ENCODE assay signal across 9 mouse cellular contexts in genomic region chr13:74121141-74121602, GRCm38 (mm10). TPM values are rescaled to one million over a fixed set of nuclear protein-coding genes. Genes with fewer than 3 reads are reported as not detected.
DNase-seq lines count a peak whose midpoint lies in the region; ATAC-seq and TF ChIP-seq lines count a peak whose summit lies in the region.
"Had no signal": no experiment of that assay in that cellular context is flagged by ENCODE, and none has a peak within 500 bp of the region (broad histone marks: within the 10 kb centered on the region; RNA-seq: fewer than 3 reads in every experiment).

Gene Slc9a3, plus strand, starts transcription at chr13:74121457.

- H3K4me3 ChIP-seq in heart, embryonic 13.5 days, result peak within 1 kb of the TSS; percentile 49
- peak within 1 kb of the TSS; percentile 32 for H3K4me3 ChIP-seq in kidney, postnatal 0 days (replicated peaks; ENCODE audit: low read depth, low read length)
- peak within 1 kb of the TSS; percentile 40 for H3K4me3 ChIP-seq in midbrain, embryonic 15.5 days

- peak; percentile 9 to 30 for DNase-seq in left cerebral cortex, adult 18-20 months (ENCODE audit: low spot score in 2 of 2)
- DNase-seq in left cerebral cortex, postnatal 4 days, result no peak
- DNase-seq in adrenal gland, postnatal 25 days, result peak; percentile 42
- peak; percentile 12 for DNase-seq in kidney, postnatal 0 days (ENCODE audit: low spot score)
- DNase-seq in layer of hippocampus, postnatal 25 days (ENCODE audit: extremely low spot score in 1 of 2, low spot score in 1 of 2), result no peak
- DNase-seq in layer of hippocampus, postnatal 14 days (ENCODE audit: low spot score in 2 of 2), result no peak

- H3K9ac ChIP-seq in heart, embryonic 13.5 days, result peak within 1 kb of the TSS; percentile 62
- H3K9ac ChIP-seq in kidney, postnatal 0 days (ENCODE audit: low read depth, low read length), result peak within 1 kb of the TSS; percentile 42; the same call in 1 of the 2 replicates
- peak within 1 kb of the TSS; percentile 28 for H3K9ac ChIP-seq in midbrain, embryonic 15.5 days

- intact Hi-C loops in left cerebral cortex, postnatal 4 days (cut with DNase I), result no loop called here

- no peaks in the 10 kb centered on the region for H3K36me3 ChIP-seq in heart, embryonic 13.5 days
- no peaks in the 10 kb centered on the region for H3K36me3 ChIP-seq in kidney, postnatal 0 days (ENCODE audit: insufficient read depth, low read length)
- H3K36me3 ChIP-seq in midbrain, embryonic 15.5 days (replicated peaks), result no peaks in the 10 kb centered on the region
- H3K36me3 ChIP-seq: G1E had no signal

- peaks cover 68% of the 10 kb centered on the region for H3K27me3 ChIP-seq in heart, embryonic 13.5 days (replicated peaks)
- H3K27me3 ChIP-seq in kidney, postnatal 0 days (ENCODE audit: insufficient read depth, low read length), result peaks cover 14% of the 10 kb centered on the region
- peaks cover 39% of the 10 kb centered on the region for H3K27me3 ChIP-seq in midbrain, embryonic 15.5 days (replicated peaks)

- H3K27ac ChIP-seq in heart, embryonic 13.5 days (replicated peaks), result no peak within 1 kb of the TSS
- 0 out of 2 replicates have a peak within 1 kb of the TSS, but pooled peaks have one; percentile 25 for H3K27ac ChIP-seq in kidney, postnatal 0 days
- no peak within 1 kb of the TSS for H3K27ac ChIP-seq in midbrain, embryonic 15.5 days

- peaks cover 10% of the 10 kb centered on the region for H3K4me1 ChIP-seq in heart, embryonic 13.5 days
- no peaks in the 10 kb centered on the region for H3K4me1 ChIP-seq in kidney, postnatal 0 days (replicated peaks; ENCODE audit: insufficient read depth, low read length)
- peaks cover 8% of the 10 kb centered on the region; the same call in 1 of the 2 replicates for H3K4me1 ChIP-seq in midbrain, embryonic 15.5 days

- no peak for ATAC-seq in heart, embryonic 13.5 days (ENCODE audit: extremely low read depth, insufficient number of reproducible peaks, low FRiP score, low TSS enrichment)
- peak; percentile 45; the same call in 1 of the 2 replicates for ATAC-seq in kidney, postnatal 0 days (replicated peaks; ENCODE audit: low FRiP score, low read depth)
- ATAC-seq in midbrain, embryonic 15.5 days (replicated peaks), result peak; percentile 80

- peak within 1 kb of the TSS; percentile 72 for H3K4me2 ChIP-seq in heart, embryonic 13.5 days
- peak within 1 kb of the TSS; percentile 56 for H3K4me2 ChIP-seq in kidney, postnatal 0 days (ENCODE audit: low read length)
- H3K4me2 ChIP-seq in midbrain, embryonic 15.5 days, result peak within 1 kb of the TSS; percentile 67

- H3K9me3 ChIP-seq in heart, embryonic 13.5 days, result no peaks in the 10 kb centered on the region
- H3K9me3 ChIP-seq in kidney, postnatal 0 days (replicated peaks; ENCODE audit: low read length), result no peaks in the 10 kb centered on the region
- H3K9me3 ChIP-seq in midbrain, embryonic 15.5 days, result no peaks in the 10 kb centered on the region
- H3K9me3 ChIP-seq: G1E had no signal

- WGBS in heart, embryonic 13.5 days, result 1% methylated on average over 35 of the region's 35 CpGs
- WGBS in kidney, postnatal 0 days, result under 1% methylated on average over 35 of the region's 35 CpGs
- under 1% methylated on average over 35 of the region's 35 CpGs for WGBS in midbrain, embryonic 15.5 days

- no peak for TF ChIP-seq CTCF in kidney, postnatal 0 days (IDR thresholded peaks at IDR 0.05; ENCODE audit: low read depth)

RNA-seq across cellular contexts. Expression of gene Slc9a3, which starts in this region (rescaled TPM):
- total RNA-seq in left cerebral cortex, adult 18-20 months (2021), result 1 to 10 TPM; 1.6 to 2.3 TPM
- total RNA-seq in left cerebral cortex, postnatal 4 days (2021), result 1 to 10 TPM in 1 of 2 experiments, under 1 TPM in 1; 0.42 to 1.2 TPM
- 0.09 TPM in 1 of 2 replicates, not detected in the other for total RNA-seq in adrenal gland, postnatal 25 days (2021)
- not detected in 2 replicates for polyA plus RNA-seq in heart, embryonic 13.5 days (2015; fragmentation: Nextera tagmentation; extraction: Ambion mirVana)
- polyA plus RNA-seq in kidney, postnatal 0 days (2015; fragmentation: Nextera tagmentation; extraction: Ambion mirVana), result 10.3 and 10.8 TPM in 2 replicates
- 0.26 TPM in 1 of 2 replicates, not detected in the other for polyA plus RNA-seq in midbrain, embryonic 15.5 days (2015; fragmentation: Nextera tagmentation; extraction: Ambion mirVana)
- total RNA-seq in layer of hippocampus, postnatal 25 days (2021), result 1 to 10 TPM; 1.1 to 1.5 TPM
- 1 to 10 TPM in 1 of 2 experiments, under 1 TPM in 1; 0.93 to 1.6 TPM for total RNA-seq in layer of hippocampus, postnatal 14 days (2021)
- polyA plus RNA-seq: G1E had no signal

Comparison
In these comparisons a context has a peak if more than half of its experiments do, and no peak if none do; other contexts are left out.
1. DNase-seq: peak in left cerebral cortex, adult 18-20 months (2 of 2) and kidney, postnatal 0 days (single experiment); none in left cerebral cortex, postnatal 4 days (single experiment), layer of hippocampus, postnatal 25 days (0 of 2) and layer of hippocampus, postnatal 14 days (0 of 2).
2. Peak in DNase-seq in adrenal gland, postnatal 25 days; RNA of the gene not detected or under 1 TPM.
3. Peak in ATAC-seq, H3K4me3 ChIP-seq, H3K9ac ChIP-seq and H3K4me2 ChIP-seq in midbrain, embryonic 15.5 days; RNA of the gene not detected or under 1 TPM.
4. Peak in every context shown above with its lines, with median percentiles within 50 percentile points of each other: H3K4me2 ChIP-seq, H3K4me3 ChIP-seq and H3K9ac ChIP-seq.